Mouse (Mus musculus): Measurements from ENCODE around the gene Gm20532.

Gm20532 gene

DNA sequence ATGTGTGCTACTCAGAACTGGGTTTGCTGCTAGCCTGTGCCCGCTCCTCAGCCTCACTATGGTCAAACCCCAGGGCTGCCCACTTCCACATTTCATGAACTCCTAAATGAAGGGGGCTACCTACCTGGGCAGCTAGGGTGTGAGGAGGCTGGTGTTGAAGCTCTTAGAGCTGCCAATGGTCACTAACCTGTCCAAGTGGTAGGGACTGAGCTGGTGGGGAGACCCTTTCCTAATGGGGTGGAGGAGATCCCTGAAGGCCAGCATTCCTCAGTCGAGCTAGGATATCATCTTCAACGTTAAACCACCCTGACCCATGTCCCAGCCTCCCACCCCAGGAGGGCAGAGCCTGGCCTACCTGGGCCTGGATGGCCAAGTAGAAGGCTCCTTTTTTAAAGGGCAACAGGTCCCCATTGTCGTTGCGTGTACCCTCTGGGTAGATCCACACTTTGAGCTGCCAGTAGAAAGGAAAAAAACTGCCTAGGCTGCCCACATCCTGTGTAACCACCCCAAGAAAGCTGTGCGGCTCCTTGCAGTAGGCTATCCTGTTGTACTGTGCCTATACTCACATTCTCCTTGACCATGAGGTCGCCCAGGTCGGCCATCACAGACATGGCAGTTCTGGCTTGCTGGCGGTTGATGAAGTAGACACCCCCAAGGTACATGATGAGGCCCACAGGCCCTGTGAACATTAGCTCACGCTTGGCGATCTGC, 9.4 kb downstream of the Gm20532 start:
- in situ Hi-C loops (cut with MboI): no loop called here

- in situ Hi-C loops (cut with MboI): no loop called here
These were observed 10.5 kb downstream of the Gm20532 start for GRCm38 (mm10) chr2:26596898-26597297.

DNA sequence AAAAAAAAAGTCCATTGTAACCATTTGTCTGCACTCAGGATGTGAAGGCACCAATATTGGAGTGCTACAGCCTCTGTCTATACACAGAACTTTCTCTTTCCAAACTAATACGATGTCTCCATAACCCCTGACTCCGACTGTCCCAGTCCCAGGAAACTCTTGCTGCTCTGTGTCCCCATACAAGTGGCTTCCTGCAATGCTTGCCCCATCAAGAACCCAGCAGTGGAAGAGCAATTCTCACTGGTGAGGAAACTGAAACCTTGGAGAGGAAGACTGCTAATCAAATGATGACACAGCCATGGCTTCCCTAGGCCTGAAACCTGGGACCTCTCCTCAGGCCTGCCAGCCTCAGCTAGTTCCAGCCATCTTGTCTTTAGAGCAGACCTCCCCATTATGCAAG, 11.4 kb downstream of the Gm20532 start:
- in situ Hi-C loops (cut with MboI): no loop called here

DNA sequence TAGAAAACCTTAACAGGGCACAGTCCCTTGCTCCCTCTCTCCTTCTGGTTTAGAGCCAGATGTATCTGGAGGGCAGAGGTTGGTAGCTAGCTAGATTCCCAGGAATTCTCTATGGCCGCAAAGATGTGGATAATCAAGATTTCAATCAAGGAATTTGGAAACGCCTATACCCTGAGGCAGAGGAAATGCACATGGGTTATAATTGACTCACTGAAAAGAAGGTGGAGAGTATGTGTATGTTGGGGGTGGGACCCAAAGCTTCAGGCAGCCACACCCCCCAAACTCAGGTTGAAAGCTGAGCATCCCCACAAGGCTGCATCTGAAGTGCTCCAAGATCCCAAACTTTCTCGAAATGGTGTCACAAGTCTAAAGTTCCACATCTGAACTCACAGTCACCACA, 12.0 kb downstream of the Gm20532 start:
- in situ Hi-C loops (cut with MboI): no loop called here

DNA sequence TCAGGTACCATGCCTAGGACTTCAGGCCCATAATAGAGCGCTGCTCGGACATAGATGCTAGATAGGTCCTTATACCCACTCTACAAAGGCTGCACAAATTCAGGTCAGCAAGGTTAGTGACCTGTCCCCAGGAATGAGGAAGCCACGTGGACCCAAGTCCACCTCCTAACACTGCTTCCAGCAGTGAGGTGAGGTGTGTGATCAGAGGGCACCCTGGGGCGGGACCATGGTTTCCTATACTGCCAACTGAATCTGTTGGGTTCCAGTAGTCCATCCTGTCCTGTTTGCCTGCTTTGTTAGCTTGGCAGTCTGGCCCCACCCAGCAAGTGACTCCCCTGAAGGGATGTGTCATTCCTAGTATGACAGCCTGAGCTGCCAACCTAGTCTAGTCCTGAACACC, 13.5 kb downstream of the Gm20532 start:
- in situ Hi-C loops (cut with MboI): no loop called here

GRCm38 (mm10) chr2:26600664-26601063, 14.2 kb downstream of the Gm20532 start:
- in situ Hi-C loops (cut with MboI): no loop called here

- in situ Hi-C loops (cut with MboI): no loop called here
These were observed 15.2 kb downstream of the Gm20532 start for GRCm38 (mm10) chr2:26601595-26601994.

DNA sequence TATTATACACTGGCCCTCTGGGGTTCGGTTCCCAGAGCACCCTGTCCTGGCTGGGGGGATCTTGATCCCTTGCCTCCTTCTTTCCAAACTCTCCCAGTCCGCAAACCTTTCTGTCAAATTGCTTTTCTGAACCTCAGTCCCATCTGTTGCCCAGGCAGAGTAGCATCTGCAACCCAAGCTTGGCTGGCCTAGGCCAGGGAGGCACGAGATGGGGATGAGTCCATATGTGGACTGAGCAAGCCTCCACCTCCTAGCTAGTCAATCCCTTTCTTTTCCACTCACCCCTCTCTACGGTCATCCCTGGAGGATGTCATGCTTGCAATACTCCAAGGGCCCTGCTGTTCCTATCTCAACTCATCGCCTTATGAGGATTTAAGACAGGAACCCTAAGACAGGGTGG, 16.2 kb downstream of the Gm20532 start:
- in situ Hi-C loops (cut with MboI): no loop called here

- in situ Hi-C loops (cut with MboI): no loop called here
These were observed 16.7 kb downstream of the Gm20532 start for GRCm38 (mm10) chr2:26603159-26603558.

- in situ Hi-C loops (cut with MboI): no loop called here
These were observed 17.6 kb downstream of the Gm20532 start, which contains the start of gene Agpat2 for GRCm38 (mm10) chr2:26603720-26604671. Agpat2 (minus strand) TSS chr2:26604417.

- in situ Hi-C loops (cut with MboI): no loop called here
These were observed 18.9 kb downstream of the Gm20532 start for GRCm38 (mm10) chr2:26605331-26605730.

DNA sequence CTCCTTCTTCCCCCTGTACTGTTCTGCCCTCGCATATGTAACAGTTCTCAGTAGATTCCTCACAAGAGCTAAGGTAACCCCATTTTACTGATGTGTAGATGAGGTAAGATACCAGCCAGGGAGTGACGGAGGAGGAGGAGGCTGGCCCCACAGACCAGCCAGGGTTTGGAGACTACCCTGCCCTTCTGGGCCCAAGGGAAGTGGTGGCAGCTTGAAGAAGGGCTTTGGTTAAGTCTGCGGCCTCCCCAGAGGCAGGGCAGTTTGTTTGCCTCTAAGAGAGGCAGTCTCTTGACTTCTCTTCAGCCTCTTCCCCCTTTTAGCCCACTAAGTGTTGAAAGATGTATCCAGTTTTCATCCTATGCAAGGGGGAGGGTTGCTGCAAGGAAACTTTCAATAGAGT, 20.1 kb downstream of the Gm20532 start:
- in situ Hi-C loops (cut with MboI): no loop called here

- in situ Hi-C loops (cut with MboI): no loop called here
These were observed 20.8 kb downstream of the Gm20532 start for GRCm38 (mm10) chr2:26607056-26607910.

- in situ Hi-C loops (cut with MboI): no loop called here
These were observed 22.3 kb downstream of the Gm20532 start for GRCm38 (mm10) chr2:26608781-26609180.

GRCm38 (mm10) chr2:26609261-26609661, 22.8 kb downstream of the Gm20532 start:
- in situ Hi-C loops (cut with MboI): no loop called here

GRCm38 (mm10) chr2:26610526-26610925, 24.1 kb downstream of the Gm20532 start:
- in situ Hi-C loops (cut with MboI): no loop called here

GRCm38 (mm10) chr2:26611054-26611453, 24.6 kb downstream of the Gm20532 start:
- in situ Hi-C loops (cut with MboI): no loop called here

- in situ Hi-C loops (cut with MboI): no loop called here
These were observed 25.5 kb downstream of the Gm20532 start for GRCm38 (mm10) chr2:26611896-26612295.

- in situ Hi-C loops (cut with MboI): no loop called here
These were observed 28.5 kb downstream of the Gm20532 start for GRCm38 (mm10) chr2:26614903-26615302.

- in situ Hi-C loops (cut with MboI): no loop called here
These were observed 29.2 kb downstream of the Gm20532 start for GRCm38 (mm10) chr2:26615459-26616124.

DNA sequence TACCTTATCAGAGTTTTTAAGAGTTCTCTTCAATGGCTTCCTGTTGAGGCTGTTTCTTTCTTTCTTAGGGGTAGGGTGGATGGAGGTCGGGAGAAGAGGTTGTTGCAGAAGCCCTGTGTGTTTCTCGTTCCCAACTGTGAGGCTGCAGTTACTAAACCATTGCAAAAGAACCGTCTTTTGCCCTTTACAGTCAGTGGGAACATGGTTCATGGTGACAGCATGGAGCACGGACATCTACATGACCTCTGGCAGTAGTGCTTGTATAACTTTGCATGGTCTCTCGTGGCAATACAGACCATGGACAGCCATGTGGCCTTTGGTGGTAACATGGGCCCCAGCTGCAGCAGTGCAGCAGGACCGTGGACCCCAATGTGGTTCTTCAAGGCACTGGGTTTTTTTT, 30.9 kb downstream of the Gm20532 start:
- in situ Hi-C loops (cut with MboI): no loop called here
